Mouse (Mus musculus): ENCODE results near the gene Isl2.

Isl2 gene

GRCm38 (mm10) chr9:55546176-55547010, 7.9 kb downstream of the Isl2 start:
- peak; percentile 33 to 50 for DNase-seq (ENCODE audit: low spot score in 2 of 2)

DNA sequence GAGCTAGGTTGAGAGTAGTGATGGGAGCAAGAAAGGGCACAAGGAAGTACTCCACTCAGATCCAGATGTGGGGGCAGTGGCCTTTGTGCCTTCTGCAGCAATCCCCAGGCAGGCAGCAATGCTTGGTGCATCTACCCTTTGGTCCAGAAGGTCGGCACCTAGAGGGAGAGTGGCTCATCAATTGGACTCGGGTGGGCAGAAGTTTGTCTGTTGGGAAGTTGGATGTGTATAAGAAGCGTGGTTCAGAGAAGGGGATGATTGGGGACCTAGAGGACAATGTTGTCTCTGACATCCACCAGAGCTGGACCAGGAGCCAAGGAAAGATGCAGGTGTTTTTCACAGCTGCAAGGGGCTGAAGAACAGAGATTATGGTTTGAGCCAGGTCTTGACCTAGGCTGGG, 10.4 kb downstream of the Isl2 start:
- no peak for DNase-seq (ENCODE audit: low spot score in 2 of 2)

DNA sequence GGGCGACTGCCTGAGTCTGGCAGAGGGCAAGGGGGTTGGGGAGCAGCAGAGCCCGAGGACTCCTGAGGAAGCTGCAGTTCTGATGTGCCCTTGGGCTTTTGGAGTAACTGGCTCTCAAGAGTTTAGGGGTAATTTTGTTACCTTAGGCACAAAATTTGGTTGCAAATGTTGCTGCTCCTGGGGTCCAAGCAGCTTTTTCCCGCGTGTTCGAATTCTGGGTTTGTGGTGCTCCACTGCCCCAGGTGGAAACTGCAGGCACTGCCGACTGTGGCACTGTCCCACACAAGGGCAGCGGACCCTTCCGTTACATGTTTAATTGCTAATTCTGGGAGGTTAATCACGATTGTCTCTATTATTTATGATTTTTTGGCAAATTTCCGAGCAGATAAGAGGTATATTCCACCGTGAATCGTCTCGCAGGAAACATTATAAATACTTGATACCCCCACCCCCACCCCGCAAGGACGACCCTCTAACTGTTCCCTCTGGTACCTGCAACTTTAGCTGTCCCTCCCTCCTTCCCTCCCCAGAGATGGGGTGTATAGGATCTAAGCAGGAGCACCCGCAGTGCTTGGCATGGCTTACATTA, 10.9 kb downstream of the Isl2 start:
- DNase-seq (ENCODE audit: low spot score in 2 of 2) = no peak

DNA sequence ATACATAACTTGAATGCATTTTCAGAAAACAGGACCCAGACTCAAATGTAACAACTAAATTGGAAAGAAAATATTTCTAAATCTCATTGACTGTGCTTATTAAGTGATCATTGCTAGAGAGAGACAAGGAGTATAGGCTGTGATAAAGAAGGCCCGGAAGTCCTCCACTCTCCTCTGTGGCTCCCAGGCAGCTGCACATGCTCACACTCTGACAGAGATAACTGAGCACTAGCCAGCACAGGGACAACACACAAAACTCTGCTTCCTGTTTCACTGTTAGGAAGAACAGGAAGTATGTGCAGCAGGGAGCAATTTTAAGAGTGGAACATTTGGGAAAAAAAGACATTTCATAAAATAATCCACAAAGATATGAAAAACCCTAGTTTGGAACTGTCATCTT, 16.5 kb downstream of the Isl2 start:
- no peak for DNase-seq (ENCODE audit: low spot score in 2 of 2)

DNA sequence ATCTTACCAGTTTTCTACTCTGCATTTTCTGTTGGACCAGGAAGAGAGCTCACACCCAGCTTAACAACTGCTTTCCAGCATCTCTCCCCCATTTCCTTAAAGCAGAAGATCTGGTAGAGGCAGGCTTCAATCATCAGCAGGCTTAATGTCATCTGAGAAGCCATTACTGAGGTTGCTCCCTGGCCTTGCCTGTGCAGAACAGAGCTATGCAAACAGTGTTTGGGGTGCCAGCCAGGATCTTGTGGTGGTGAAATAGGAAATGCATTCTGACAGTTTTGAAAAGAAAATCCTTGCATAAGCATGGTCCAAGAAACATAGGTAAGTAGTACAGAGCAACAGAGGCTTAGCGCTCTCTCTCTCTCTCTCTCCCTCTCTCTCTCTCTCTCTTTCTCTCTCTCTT, 22.5 kb downstream of the Isl2 start:
- no peak for DNase-seq (ENCODE audit: low spot score in 2 of 2)

DNA sequence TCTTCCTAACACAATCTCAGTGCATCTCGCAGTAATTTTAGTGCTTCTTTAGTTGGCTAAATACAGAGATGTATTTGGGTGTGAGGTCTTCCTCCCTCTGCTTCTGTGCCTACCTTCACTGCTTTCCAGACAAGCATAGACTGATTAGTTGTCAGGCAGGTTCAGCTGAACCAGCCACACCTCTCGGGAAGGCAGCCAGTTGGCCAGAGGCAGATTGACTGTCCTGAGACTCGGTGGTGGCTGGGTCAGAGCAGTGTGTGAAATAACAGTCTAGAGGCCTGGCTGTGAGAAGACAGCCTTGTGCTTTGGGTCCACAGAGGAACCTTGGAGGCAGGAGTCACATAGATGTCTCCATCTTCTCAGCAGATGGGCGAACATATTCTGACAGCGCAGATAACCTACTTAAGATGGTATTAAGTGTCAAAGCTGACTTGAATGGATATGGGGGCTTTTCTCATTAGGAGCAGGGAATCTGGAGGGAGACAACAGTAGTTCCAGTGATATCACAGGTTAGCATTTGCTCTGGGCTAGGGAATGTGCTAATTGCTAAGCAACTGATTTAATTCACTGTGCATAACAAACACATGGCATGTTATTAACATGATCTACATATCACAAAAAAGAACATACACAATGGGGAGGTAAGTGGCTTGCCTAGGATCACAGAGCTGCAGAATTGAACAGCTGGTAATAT, 30.1 kb downstream of the Isl2 start:
- no peak for DNase-seq (ENCODE audit: low spot score in 2 of 2)

DNA sequence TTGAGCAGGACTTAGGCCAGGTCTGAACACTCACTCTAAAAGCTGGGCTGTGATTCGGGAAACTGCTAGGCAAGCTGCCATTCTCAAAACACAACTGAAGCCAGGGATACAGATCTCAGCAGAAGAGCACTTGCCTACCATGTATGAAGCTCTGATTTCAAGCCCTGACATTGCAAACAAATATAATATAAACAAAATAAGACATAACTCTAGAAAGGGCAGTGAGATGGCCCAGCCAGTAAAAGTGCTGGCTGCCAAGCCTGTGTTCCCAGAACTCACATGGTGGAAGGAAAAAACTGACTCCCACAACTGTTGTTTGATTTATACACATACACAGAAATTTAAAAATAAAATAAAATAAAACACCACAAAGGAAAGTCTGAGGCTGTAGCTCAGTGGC, 32.6 kb downstream of the Isl2 start:
- no peak for DNase-seq (ENCODE audit: low spot score in 2 of 2)

GRCm38 (mm10) chr9:55576571-55576970, 38.1 kb downstream of the Isl2 start:
- no peak for DNase-seq (ENCODE audit: low spot score in 2 of 2)

DNA sequence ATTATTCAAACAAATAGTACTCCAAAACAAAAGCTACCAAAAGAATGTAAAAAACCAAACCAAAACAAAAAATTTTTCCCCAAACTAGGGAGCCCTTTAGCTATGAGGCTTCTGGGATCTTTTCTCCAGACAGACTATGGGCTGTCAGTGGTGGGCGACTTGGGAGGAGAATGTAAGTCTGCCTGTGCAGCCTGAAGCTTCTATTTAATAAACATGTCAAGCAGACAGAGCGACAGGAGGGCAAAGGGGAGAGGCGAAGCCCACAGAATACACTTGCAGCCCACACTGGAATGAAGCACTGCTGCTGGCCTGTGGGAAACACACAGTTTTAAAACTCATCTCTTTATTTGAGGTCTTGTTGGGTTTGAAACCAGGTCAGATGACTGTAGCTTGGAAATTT, 42.9 kb downstream of the Isl2 start:
- no peak for DNase-seq (ENCODE audit: low spot score in 2 of 2)

DNA sequence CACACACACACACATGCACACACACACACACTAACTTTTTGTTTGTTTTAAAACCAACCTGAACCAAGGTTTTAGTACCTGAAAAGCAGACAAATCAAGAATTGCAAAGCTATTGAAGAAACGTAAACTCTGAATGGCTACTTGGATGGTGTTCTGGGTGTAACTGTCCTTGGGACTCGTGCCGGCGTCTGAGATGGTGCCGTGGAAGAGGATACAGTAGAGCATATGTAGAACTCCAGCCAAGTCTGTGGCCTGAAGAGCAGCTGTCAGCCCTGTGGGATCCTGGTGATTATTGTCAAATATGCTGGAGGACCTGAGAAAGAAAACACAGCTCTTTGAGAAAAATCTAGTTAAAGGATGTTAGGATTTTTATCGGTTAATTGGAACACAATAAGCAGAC, 47.7 kb downstream of the Isl2 start:
- DNase-seq (ENCODE audit: low spot score in 2 of 2) = no peak

All from natural killer cell, adult 2 months (primary cell).